Mouse (Mus musculus): ENCODE results near the gene Gtf2f2. TPM values are rescaled to one million over a fixed set of nuclear protein-coding genes. Genes with fewer than 3 reads are reported as not detected.

Gene Gtf2f2
- polyA plus RNA-seq, 1 experiment from 2014 or later: 25.8 TPM

GRCm38 (mm10) chr14:76005011-76005410, 5.7 kb downstream of the Gtf2f2 start:
- no peak overlapping the region for H3K4me3 ChIP-seq (ENCODE audit: low read depth, low read length)
- no peaks in the 10 kb centered on the region for H3K9me3 ChIP-seq (ENCODE audit: control insufficient read depth)
- 94% methylated on average over 4 of the region's 4 CpGs for WGBS
- H3K27me3 ChIP-seq (replicated peaks; ENCODE audit: control insufficient read depth, insufficient read depth, low read length): no peaks in the 10 kb centered on the region
- H3K9ac ChIP-seq (ENCODE audit: low read depth, low read length): no peak overlapping the region
- H3K4me1 ChIP-seq (replicated peaks; ENCODE audit: control insufficient read depth, insufficient read depth, low read length): no peaks in the 10 kb centered on the region
- no peaks in the 10 kb centered on the region for H3K36me3 ChIP-seq (ENCODE audit: control insufficient read depth, insufficient read depth)
- no peak overlapping the region for H3K4me2 ChIP-seq (replicated peaks; ENCODE audit: low read depth)
- ATAC-seq: no peak
- H3K27ac ChIP-seq (ENCODE audit: low read depth, low read length): no peak overlapping the region
- TF ChIP-seq CTCF (IDR thresholded peaks at IDR 0.05; ENCODE audit: low read depth): no peak

GRCm38 (mm10) chr14:76001781-76002180, 8.9 kb downstream of the Gtf2f2 start:
- ATAC-seq: no peak
- 61% methylated on average over 4 of the region's 4 CpGs for WGBS
- Histone ChIP-seq H3K9ac (ENCODE audit: low read depth, low read length) (no peak overlapping the region), H3K4me3 (ENCODE audit: low read depth, low read length) (no peak overlapping the region), H3K36me3 (ENCODE audit: control insufficient read depth, insufficient read depth) (0 out of 2 replicates have a peak, but pooled peaks cover 7% of the 10 kb centered on the region), H3K9me3 (ENCODE audit: control insufficient read depth) (no peaks in the 10 kb centered on the region), H3K27ac (ENCODE audit: low read depth, low read length) (no peak overlapping the region), H3K27me3 (replicated peaks; ENCODE audit: control insufficient read depth, insufficient read depth, low read length) (no peaks in the 10 kb centered on the region), H3K4me1 (replicated peaks; ENCODE audit: control insufficient read depth, insufficient read depth, low read length) (no peaks in the 10 kb centered on the region), H3K4me2 (replicated peaks; ENCODE audit: low read depth) (no peak overlapping the region)
- TF ChIP-seq CTCF (IDR thresholded peaks at IDR 0.05; ENCODE audit: low read depth): no peak

GRCm38 (mm10) chr14:75998082-75998481, 12.6 kb downstream of the Gtf2f2 start:
- WGBS: 39% methylated on average over 1 of the region's 1 CpGs
- Histone ChIP-seq H3K4me3 (ENCODE audit: low read depth, low read length) (no peak overlapping the region), H3K27ac (ENCODE audit: low read depth, low read length) (no peak overlapping the region), H3K36me3 (ENCODE audit: control insufficient read depth, insufficient read depth) (peaks cover 12% of the 10 kb centered on the region), H3K27me3 (replicated peaks; ENCODE audit: control insufficient read depth, insufficient read depth, low read length) (no peaks in the 10 kb centered on the region), H3K9me3 (ENCODE audit: control insufficient read depth) (no peaks in the 10 kb centered on the region), H3K9ac (ENCODE audit: low read depth, low read length) (no peak overlapping the region), H3K4me1 (replicated peaks; ENCODE audit: control insufficient read depth, insufficient read depth, low read length) (no peaks in the 10 kb centered on the region), H3K4me2 (replicated peaks; ENCODE audit: low read depth) (no peak overlapping the region)
- no peak for TF ChIP-seq CTCF (IDR thresholded peaks at IDR 0.05; ENCODE audit: low read depth)
- no peak for ATAC-seq

GRCm38 (mm10) chr14:75992371-75992770, 18.3 kb downstream of the Gtf2f2 start:
- Histone ChIP-seq H3K4me1 (replicated peaks; ENCODE audit: control insufficient read depth, insufficient read depth, low read length) (no peaks in the 10 kb centered on the region), H3K4me2 (replicated peaks; ENCODE audit: low read depth) (no peak overlapping the region), H3K27ac (ENCODE audit: low read depth, low read length) (no peak overlapping the region), H3K4me3 (ENCODE audit: low read depth, low read length) (no peak overlapping the region), H3K27me3 (replicated peaks; ENCODE audit: control insufficient read depth, insufficient read depth, low read length) (no peaks in the 10 kb centered on the region), H3K9ac (ENCODE audit: low read depth, low read length) (no peak overlapping the region), H3K9me3 (ENCODE audit: control insufficient read depth) (no peaks in the 10 kb centered on the region), H3K36me3 (ENCODE audit: control insufficient read depth, insufficient read depth) (peaks cover 5% of the 10 kb centered on the region)
- no peak for TF ChIP-seq CTCF (IDR thresholded peaks at IDR 0.05; ENCODE audit: low read depth)
- WGBS: 86% methylated on average over 4 of the region's 4 CpGs
- ATAC-seq: no peak

GRCm38 (mm10) chr14:75990936-75991335, 19.7 kb downstream of the Gtf2f2 start:
- peaks cover 5% of the 10 kb centered on the region for H3K36me3 ChIP-seq (ENCODE audit: control insufficient read depth, insufficient read depth)
- TF ChIP-seq CTCF (IDR thresholded peaks at IDR 0.05; ENCODE audit: low read depth): no peak
- 85% methylated on average over 6 of the region's 6 CpGs for WGBS
- no peaks in the 10 kb centered on the region for H3K27me3 ChIP-seq (replicated peaks; ENCODE audit: control insufficient read depth, insufficient read depth, low read length)
- H3K9ac ChIP-seq (ENCODE audit: low read depth, low read length): no peak overlapping the region
- H3K27ac ChIP-seq (ENCODE audit: low read depth, low read length): no peak overlapping the region
- no peak overlapping the region for H3K4me2 ChIP-seq (replicated peaks; ENCODE audit: low read depth)
- H3K4me1 ChIP-seq (replicated peaks; ENCODE audit: control insufficient read depth, insufficient read depth, low read length): no peaks in the 10 kb centered on the region
- ATAC-seq: no peak
- H3K9me3 ChIP-seq (ENCODE audit: control insufficient read depth): no peaks in the 10 kb centered on the region
- no peak overlapping the region for H3K4me3 ChIP-seq (ENCODE audit: low read depth, low read length)

GRCm38 (mm10) chr14:75989168-75989567, 21.5 kb downstream of the Gtf2f2 start:
- H3K9me3 ChIP-seq (ENCODE audit: control insufficient read depth): no peaks in the 10 kb centered on the region
- no peak overlapping the region for H3K27ac ChIP-seq (ENCODE audit: low read depth, low read length)
- H3K27me3 ChIP-seq (replicated peaks; ENCODE audit: control insufficient read depth, insufficient read depth, low read length): no peaks in the 10 kb centered on the region
- 100% methylated on average over 1 of the region's 1 CpGs for WGBS
- no peak overlapping the region for H3K4me2 ChIP-seq (replicated peaks; ENCODE audit: low read depth)
- ATAC-seq: no peak
- no peak overlapping the region for H3K4me3 ChIP-seq (ENCODE audit: low read depth, low read length)
- no peak for TF ChIP-seq CTCF (IDR thresholded peaks at IDR 0.05; ENCODE audit: low read depth)
- H3K9ac ChIP-seq (ENCODE audit: low read depth, low read length): no peak overlapping the region
- H3K36me3 ChIP-seq (ENCODE audit: control insufficient read depth, insufficient read depth): no peaks in the 10 kb centered on the region; the same call in 1 of the 2 replicates
- H3K4me1 ChIP-seq (replicated peaks; ENCODE audit: control insufficient read depth, insufficient read depth, low read length): no peaks in the 10 kb centered on the region
